Mouse (Mus musculus) embryonic facial prominence, embryonic 14.5 days (tissue): Measurements from ENCODE around the gene Bricd5. TPM values are rescaled to one million over a fixed set of nuclear protein-coding genes. Genes with fewer than 3 reads are reported as not detected.
"Not testable (repeated sequence)": the region's sequence is repeated elsewhere in the genome, so short reads cannot be mapped to it uniquely, and the experiment has no call there.

Experiments used
- ATAC-seq: fragments of 200-750 bp; cut with Nextera tagmentation; 2 replicates; pipeline ENCODE4 v1.8.0; 2017; ENCODE audit warnings: low read depth, moderate number of reproducible peaks, moderate TSS enrichment
- DNase-seq: peaks from one replicate; pipeline ENCODE4 v3.0.0-alpha.2; 2015; ENCODE audit warnings: low spot score
- H3K27ac ChIP-seq: fragments of 300-500 bp; sonication (generic); replicated peaks from 2 replicates; pipeline ENCODE4 v1.5.1; 2014; ENCODE audit warnings: low read depth, mild to moderate bottlenecking, low read length, moderate library complexity
- H3K27me3 ChIP-seq: fragments of 300-500 bp; sonication (generic); replicated peaks from 2 replicates; pipeline ENCODE4 v1.6.1; 2014; ENCODE audit warnings: low read length; ENCODE audit not compliant: control insufficient read depth, insufficient read depth
- H3K36me3 ChIP-seq: fragments of 300-500 bp; sonication (generic); 2 replicates; pipeline ENCODE4 v1.6.1; 2014; ENCODE audit warnings: low read length, mixed read lengths; ENCODE audit not compliant: control insufficient read depth, insufficient read depth
- H3K4me1 ChIP-seq: fragments of 300-500 bp; sonication (generic); 2 replicates; pipeline ENCODE4 v1.6.1; 2014; ENCODE audit warnings: antibody characterized with exemption, low read length; ENCODE audit not compliant: control insufficient read depth, insufficient read depth
- H3K4me2 ChIP-seq: fragments of 300-500 bp; sonication (generic); 2 replicates; pipeline ENCODE4 v1.6.1; 2014; ENCODE audit warnings: low read depth, mild to moderate bottlenecking, low read length, moderate library complexity, mixed read lengths
- H3K4me3 ChIP-seq: fragments of 300-500 bp; sonication (generic); 2 replicates; pipeline ENCODE4 v1.5.1; 2014; ENCODE audit warnings: low read depth, mild to moderate bottlenecking, low read length
- H3K9ac ChIP-seq: fragments of 300-500 bp; sonication (generic); 2 replicates; pipeline ENCODE4 v1.6.1; 2014; ENCODE audit warnings: low read depth, mild to moderate bottlenecking, low read length, moderate library complexity, mixed read lengths
- H3K9me3 ChIP-seq: fragments of 300-500 bp; sonication (generic); 2 replicates; pipeline ENCODE4 v1.6.1; 2016; ENCODE audit warnings: low read length; ENCODE audit not compliant: control insufficient read depth
- WGBS: fragments of 180-500 bp; shearing (Covaris S2); extraction: QIAGEN DNeasy Blood & Tissue Kit; methylation state at CpG from one replicate; pipeline ENCODE4 v1.1.7; 2014; 5-methylcytosine and 5-hydroxymethylcytosine counted together
- polyA plus RNA-seq: library from polyadenylated mRNA; unstranded; fragments of >200 nt; fragmentation: Nextera tagmentation; extraction: Ambion mirVana; gene quantifications from 2 replicates; pipeline ENCODE4 v1.2.1, GENCODE M21; 2014

The Bricd5 gene
- 1.5 and 2.0 TPM in 2 replicates for polyA plus RNA-seq

GRCm38 (mm10) chr17:24473612-24474275 lies at the start of gene Bricd5:
Gene Bricd5 (plus strand): TSS chr17:24473884.
- H3K4me2 ChIP-seq: 0 out of 2 replicates have a peak within 1 kb of the TSS, but pooled peaks have one; percentile 96
- H3K9me3 ChIP-seq: no peaks in the 10 kb centered on the region
- H3K4me3 ChIP-seq: no peak within 1 kb of the TSS
- DNase-seq (no peak), ATAC-seq (no peak)
- peaks cover 40% of the 10 kb centered on the region for H3K36me3 ChIP-seq
- 51% methylated on average over 5 of the region's 6 CpGs for WGBS
- no peak within 1 kb of the TSS for H3K27ac ChIP-seq
- no peak within 1 kb of the TSS; the same call in 1 of the 2 replicates for H3K9ac ChIP-seq
- H3K27me3 ChIP-seq: no peaks in the 10 kb centered on the region
- peaks cover 20% of the 10 kb centered on the region for H3K4me1 ChIP-seq

GRCm38 (mm10) chr17:24424489-24424888 lies 49.2 kb upstream of the Bricd5 start:
- Histone ChIP-seq H3K9ac (no peak overlapping the region), H3K9me3 (no peaks in the 10 kb centered on the region), H3K27me3 (no peaks in the 10 kb centered on the region), H3K27ac (no peak overlapping the region), H3K4me2 (no peak overlapping the region), H3K36me3 (peaks cover 61% of the 10 kb centered on the region), H3K4me3 (no peak overlapping the region), H3K4me1 (peaks cover 4% of the 10 kb centered on the region)
- 85% methylated on average over 5 of the region's 5 CpGs for WGBS
- no peak for ATAC-seq
- DNase-seq: no peak

- not testable (repeated sequence) for H3K27me3 ChIP-seq, ATAC-seq, H3K9ac ChIP-seq, DNase-seq, H3K4me2 ChIP-seq, H3K4me3 ChIP-seq, H3K9me3 ChIP-seq, H3K4me1 ChIP-seq, H3K27ac ChIP-seq
- WGBS: 93% methylated on average over 4 of the region's 8 CpGs
- peaks cover 52% of the 10 kb centered on the region for H3K36me3 ChIP-seq
Observed at GRCm38 (mm10) chr17:24425326-24425725, 48.4 kb upstream of the Bricd5 start.

- H3K9ac ChIP-seq: no peak overlapping the region
- peaks cover 46% of the 10 kb centered on the region for H3K36me3 ChIP-seq
- peak overlapping the region; percentile 78; the same call in 1 of the 2 replicates for H3K4me3 ChIP-seq
- no peak for DNase-seq
- H3K27me3 ChIP-seq: no peaks in the 10 kb centered on the region
- no peak for ATAC-seq
- no peaks in the 10 kb centered on the region for H3K9me3 ChIP-seq
- WGBS: 83% methylated on average over 7 of the region's 7 CpGs
- H3K4me1 ChIP-seq: peaks cover 4% of the 10 kb centered on the region
- H3K4me2 ChIP-seq: peak overlapping the region; percentile 72
- peak overlapping the region; percentile 94; the same call in 1 of the 2 replicates for H3K27ac ChIP-seq
Observed at GRCm38 (mm10) chr17:24425905-24426304, 47.8 kb upstream of the Bricd5 start.

- peak; percentile 97 for ATAC-seq
- Histone ChIP-seq H3K9ac (peak within 1 kb of the TSS; percentile 89), H3K27me3 (no peaks in the 10 kb centered on the region), H3K27ac (peak within 1 kb of the TSS; percentile 94), H3K4me2 (peak within 1 kb of the TSS; percentile 72), H3K4me1 (peaks cover 4% of the 10 kb centered on the region), H3K9me3 (no peaks in the 10 kb centered on the region), H3K4me3 (peak within 1 kb of the TSS; percentile 78), H3K36me3 (peaks cover 39% of the 10 kb centered on the region)
- under 1% methylated on average over 37 of the region's 48 CpGs for whole genome bisulfite sequencing
- DNase-seq: peak; percentile 96
Observed at GRCm38 (mm10) chr17:24426471-24427169, 47.1 kb upstream of the Bricd5 start, which contains the start of gene Eci1. Gene Eci1 (plus strand): TSS chr17:24426641.

GRCm38 (mm10) chr17:24427170-24427557 lies 46.5 kb upstream of the Bricd5 start:
- peaks cover 4% of the 10 kb centered on the region for H3K4me1 ChIP-seq
- ATAC-seq: 0 out of 2 replicates have a peak, but pooled peaks have one; percentile 21
- peak overlapping the region; percentile 94 for H3K27ac ChIP-seq
- H3K4me3 ChIP-seq: peak overlapping the region; percentile 78
- H3K4me2 ChIP-seq: peak overlapping the region; percentile 72
- H3K36me3 ChIP-seq: peaks cover 34% of the 10 kb centered on the region
- no peaks in the 10 kb centered on the region for H3K27me3 ChIP-seq
- peak; percentile 60 for DNase-seq
- peak overlapping the region; percentile 89 for H3K9ac ChIP-seq
- WGBS: 7% methylated on average over 8 of the region's 8 CpGs
- no peaks in the 10 kb centered on the region for H3K9me3 ChIP-seq

GRCm38 (mm10) chr17:24429201-24429983 lies 44.3 kb upstream of the Bricd5 start:
- ATAC-seq: no peak
- Histone ChIP-seq H3K4me2 (no peak overlapping the region), H3K9ac (no peak overlapping the region), H3K36me3 (peaks cover 18% of the 10 kb centered on the region), H3K4me3 (no peak overlapping the region), H3K9me3 (no peaks in the 10 kb centered on the region), H3K4me1 (peaks cover 4% of the 10 kb centered on the region), H3K27ac (no peak overlapping the region), H3K27me3 (no peaks in the 10 kb centered on the region)
- DNase-seq: no peak
- 86% methylated on average over 14 of the region's 14 CpGs for WGBS

- peak; percentile 69 for ATAC-seq
- peak; percentile 46 for DNase-seq
- no peaks in the 10 kb centered on the region for H3K27me3 ChIP-seq
- H3K9me3 ChIP-seq: no peaks in the 10 kb centered on the region
- H3K4me3 ChIP-seq: no peak overlapping the region
- no peak overlapping the region for H3K9ac ChIP-seq
- H3K36me3 ChIP-seq: peaks cover 72% of the 10 kb centered on the region
- no peaks in the 10 kb centered on the region for H3K4me1 ChIP-seq
- no peak overlapping the region for H3K4me2 ChIP-seq
- no peak overlapping the region for H3K27ac ChIP-seq
- 82% methylated on average over 5 of the region's 5 CpGs for WGBS
Observed at GRCm38 (mm10) chr17:24437016-24437415, 36.7 kb upstream of the Bricd5 start.
